Mouse (Mus musculus) adrenal gland, postnatal 10 days (tissue): ENCODE measurements around the gene Nanos1. TPM values are rescaled to one million over a fixed set of nuclear protein-coding genes. Genes with fewer than 3 reads are reported as not detected.

Experiments
- DNase-seq: peaks from one replicate; pipeline ENCODE4 v3.0.0; 2021; ENCODE audit warnings: mixed read lengths
- microRNA-seq: library from miRNA; unstranded; fragments of <30 nt; microRNA quantifications from one replicate; pipeline ENCODE4 v1.2.0, GENCODE M21; 2021
- total RNA-seq, 2 experiments: library from RNA; stranded (reverse); gene quantifications; 2 replicates each; pipeline ENCODE4 v1.2.3; 2021

Nanos1 gene
- total RNA-seq, 2 experiments from 2014 or later = 1.2 to 1.3 TPM

DNA sequence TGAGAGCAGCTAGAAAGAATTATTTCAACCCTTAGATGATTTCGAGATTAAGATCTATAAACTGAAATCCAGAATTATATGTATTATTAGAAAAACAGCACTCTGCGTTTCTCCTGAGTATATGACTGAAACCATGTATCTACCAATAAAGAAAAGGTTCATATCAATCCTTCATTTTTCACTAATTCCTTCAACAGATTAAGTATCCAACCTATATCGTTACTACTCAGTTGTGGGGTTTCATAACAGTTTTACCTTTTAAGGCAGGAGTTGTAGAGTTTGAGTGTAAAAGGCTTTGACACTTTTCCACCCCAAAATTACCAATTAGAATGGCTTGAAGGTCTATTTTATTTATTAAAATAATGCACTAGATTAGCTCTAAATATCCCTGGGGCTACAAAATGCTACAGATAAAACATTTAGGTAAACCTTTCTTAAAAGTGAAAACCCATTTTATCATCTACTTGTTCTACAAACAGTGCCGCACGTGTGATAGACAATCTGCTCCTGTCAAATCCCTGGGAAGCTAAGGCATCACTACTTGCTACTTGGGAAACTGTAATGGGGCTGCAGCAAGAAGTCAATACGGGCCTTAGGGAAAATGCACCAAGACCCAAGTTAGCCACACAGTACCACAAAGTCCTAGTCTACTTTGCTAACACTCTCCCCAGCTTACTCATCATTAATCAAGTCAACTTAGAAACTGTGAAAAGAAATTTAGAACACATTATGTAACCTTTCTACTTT, 32.6 kb downstream of the Nanos1 start:
- DNase-seq = no peak

DNA sequence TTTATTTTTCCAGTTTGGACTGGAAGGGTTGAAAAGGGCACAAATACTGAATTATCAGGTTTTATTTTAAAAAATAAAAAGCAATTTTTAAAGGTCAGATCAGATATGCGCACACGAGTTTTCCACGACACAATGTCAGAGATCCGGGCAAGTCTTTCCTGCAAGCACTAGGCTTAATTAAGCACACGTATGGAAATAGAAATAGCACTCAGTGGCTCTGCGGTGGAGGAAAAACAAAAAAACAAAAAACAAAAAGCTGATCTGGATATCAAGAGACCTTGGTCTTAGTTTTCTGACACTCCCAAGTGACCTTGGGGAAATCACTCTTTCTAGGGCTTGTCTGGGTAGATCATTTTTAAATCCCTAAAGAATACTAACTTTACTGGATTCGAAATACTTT, 33.7 kb downstream of the Nanos1 start:
- no peak for DNase-seq

DNA sequence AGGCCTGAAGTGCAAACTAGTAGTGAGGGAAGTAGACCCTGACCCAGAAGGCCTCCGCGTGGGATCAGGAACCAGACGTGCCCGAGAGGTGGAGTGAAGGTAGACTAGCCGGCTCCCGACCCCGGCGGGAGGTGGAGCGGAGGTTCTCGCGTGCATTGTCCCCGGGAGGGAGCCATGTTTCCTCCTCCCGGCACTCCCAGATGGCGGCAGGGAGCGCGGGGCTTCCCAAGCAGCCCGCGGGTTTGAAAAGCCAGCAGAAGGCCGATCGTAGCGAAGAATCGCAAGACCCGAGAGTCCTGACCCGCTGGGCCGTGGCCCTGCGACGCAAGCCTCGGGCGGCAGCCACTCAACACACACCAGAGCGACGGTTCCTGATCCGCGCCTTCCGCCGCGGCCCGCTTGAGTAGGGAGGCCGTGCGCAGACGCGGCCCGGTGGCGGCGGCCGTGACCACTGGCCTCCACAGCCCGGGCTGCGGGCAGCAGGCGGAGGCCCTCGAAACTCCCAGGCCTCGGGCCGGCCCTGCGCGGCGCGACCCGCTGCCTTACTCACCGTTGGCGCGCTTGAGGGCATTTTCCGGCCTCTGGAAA, 34.2 kb downstream of the Nanos1 start:
- peak; percentile 72 for DNase-seq

- peak; percentile 96 for DNase-seq
These were observed 34.9 kb downstream of the Nanos1 start, which contains the start of gene Eif3a for GRCm38 (mm10) chr19:60790551-60791161. Gene Eif3a (minus strand): TSS chr19:60790658.

DNA sequence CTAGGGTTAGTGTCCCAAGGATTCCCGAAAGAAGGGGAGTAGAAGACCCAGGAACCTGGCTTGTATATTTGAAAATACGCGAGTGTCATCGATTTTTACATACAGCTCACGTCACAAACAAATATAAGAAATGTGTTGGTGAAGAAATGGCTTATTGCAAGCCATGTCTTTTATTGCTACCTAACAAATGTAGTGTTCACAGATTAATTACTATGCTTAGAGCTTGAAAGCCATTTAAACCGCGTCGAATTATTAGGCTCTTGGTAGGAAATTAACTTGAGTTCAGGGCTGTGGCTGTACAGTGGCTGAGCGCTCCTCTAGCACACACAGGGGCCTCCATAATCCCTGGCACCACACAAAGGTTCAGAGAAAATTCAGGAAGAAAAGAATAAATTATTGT, 35.4 kb downstream of the Nanos1 start:
- no peak for DNase-seq

GRCm38 (mm10) chr19:60793170-60793707, 37.5 kb downstream of the Nanos1 start:
- no peak for DNase-seq

DNA sequence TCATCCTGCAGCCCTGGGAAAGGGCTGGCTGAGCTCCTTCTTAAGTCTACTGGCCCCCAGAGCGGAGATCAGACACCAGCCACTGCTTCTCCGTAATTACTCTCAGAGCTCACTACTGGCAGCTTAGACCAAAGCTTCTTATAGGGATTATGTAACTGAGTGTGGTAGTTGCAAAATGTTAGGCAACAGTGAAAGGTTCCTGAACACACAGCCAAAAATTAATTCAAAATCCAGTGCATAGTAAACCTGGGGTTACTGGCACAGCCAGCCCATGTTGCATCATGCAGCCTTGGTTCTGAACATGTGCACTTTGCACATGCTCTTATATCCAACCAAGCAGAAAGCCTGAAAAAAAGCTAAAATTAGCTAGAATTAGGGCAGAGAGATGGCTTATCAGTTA, 39.5 kb downstream of the Nanos1 start:
- peak; percentile 62 for DNase-seq

- DNase-seq = no peak
These were observed 41.6 kb downstream of the Nanos1 start for GRCm38 (mm10) chr19:60797415-60797814.

DNA sequence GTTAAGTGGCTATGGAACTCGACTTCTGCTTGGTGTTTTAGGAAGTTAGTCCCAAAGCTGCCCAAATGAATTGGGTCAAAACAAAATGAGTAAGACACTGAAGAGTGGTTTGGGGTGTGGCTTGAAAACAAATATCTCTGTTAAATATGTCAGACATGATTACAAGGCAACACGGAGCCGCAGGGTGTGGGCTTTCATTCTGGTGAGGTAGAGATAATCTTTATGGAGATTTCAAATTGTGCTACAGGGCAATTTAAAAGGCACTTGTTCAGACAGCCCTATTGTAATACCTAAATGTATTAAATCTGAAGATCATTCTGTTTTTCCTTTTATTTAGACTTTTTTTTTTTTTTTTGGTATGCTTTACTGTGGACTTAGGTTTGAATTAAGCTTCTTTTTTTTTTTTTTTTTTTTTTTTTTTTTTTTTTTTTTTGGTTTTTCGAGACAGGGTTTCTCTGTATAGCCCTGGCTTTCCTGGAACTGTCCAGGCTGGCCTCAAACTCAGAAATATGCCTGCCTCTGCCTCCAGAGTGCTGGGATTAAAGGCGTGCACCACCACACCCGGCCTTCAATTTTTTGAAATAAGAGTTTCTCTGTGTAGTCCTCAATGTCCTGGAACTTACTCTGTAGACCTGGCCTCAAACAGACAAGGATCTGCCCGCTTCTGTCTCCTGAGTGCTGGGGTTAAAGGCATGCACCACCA, 44.2 kb downstream of the Nanos1 start:
- DNase-seq = no peak

DNA sequence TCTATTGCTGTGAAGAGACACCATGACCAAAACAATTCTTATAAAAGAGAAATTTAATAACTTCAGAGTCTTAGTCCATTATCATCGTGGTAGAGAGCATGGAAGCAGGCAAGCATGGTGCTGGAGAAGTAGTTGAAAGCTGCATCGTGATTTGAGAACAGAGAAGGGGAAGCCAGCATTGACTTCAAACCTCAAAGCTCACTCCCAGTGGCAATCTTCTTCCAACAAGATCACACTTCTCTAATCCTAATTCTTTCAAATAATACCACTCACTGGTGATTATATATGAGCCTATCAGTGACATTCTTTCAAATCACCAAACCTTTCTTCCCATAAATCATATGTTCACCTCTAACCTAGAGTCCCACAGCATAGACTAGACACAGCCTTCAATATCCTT, 49.1 kb downstream of the Nanos1 start:
- no peak for DNase-seq

Small RNA genes within 50 kb of the gene (microRNA-seq; reads per million reads assigned to microRNA genes)
- gene mmu-mir-3084-1 = not detected

Other genes with a start within 250 kb of the Nanos1 start
- gene Cacul1, start 175.0 kb upstream of the Nanos1 start, total RNA-seq = 10 to 100 TPM; 36.6 to 42.0 TPM
- 100 to 1,000 TPM; 144 to 147 TPM for gene Eif3a, start 34.7 kb downstream of the Nanos1 start, total RNA-seq
- 10 to 100 TPM; 24.5 to 29.3 TPM for gene Fam45a, start 55.6 kb downstream of the Nanos1 start, total RNA-seq
- gene Sfxn4, start 105.5 kb downstream of the Nanos1 start, total RNA-seq = 1 to 10 TPM; 4.1 to 6.4 TPM
- 100 to 1,000 TPM; 406 to 429 TPM for gene Prdx3, start 118.6 kb downstream of the Nanos1 start, total RNA-seq
- 10 to 100 TPM; 13.1 to 14.6 TPM for gene Grk5, start 133.8 kb downstream of the Nanos1 start, total RNA-seq